In genomic region chr8:106337852-106338521, GRCm38 (mm10) we compare ENCODE assay signal across 8 mouse cellular contexts. TPM values are rescaled to one million over a fixed set of nuclear protein-coding genes. Genes with fewer than 3 reads are reported as not detected.
A peak's percentile ranks its signal among the peaks of the same experiment; 100 is the strongest.
DNase-seq lines count a peak whose midpoint lies in the region; ATAC-seq lines count a peak whose summit lies in the region.

Smpd3 (minus strand) TSS chr8:106337988.

- peak; percentile 99 for DNase-seq in adrenal gland, adult (ENCODE audit: inconsistent age in 2 of 2, low spot score in 1 of 2)
- DNase-seq in embryo, embryonic 10.5 days (ENCODE audit: low spot score): peak; percentile 99
- DNase-seq in gastrocnemius, postnatal 14 days: peak; percentile 98
- DNase-seq in left cerebral cortex, postnatal 10 days (ENCODE audit: extremely low spot score in 1 of 2, low spot score in 2 of 2): peak; percentile 99 to 100
- DNase-seq in right cerebral cortex, postnatal 25 days: peak; percentile 99
- DNase-seq in urinary bladder, postnatal 4 days (ENCODE audit: low spot score in 2 of 2): peak; percentile 98

- intact Hi-C loops in gastrocnemius, postnatal 14 days (cut with DNase I; ENCODE audit: low total_unique reads): loop anchor here (10.0 kb wide), 1 partner anchor 67 kb away; no protein-coding TSS in a partner anchor
- intact Hi-C loops in left cerebral cortex, postnatal 10 days (cut with DNase I): loop anchor here (5.0 kb wide), 2 partner anchors 64 to 66 kb away; no protein-coding TSS in a partner anchor

- peak; percentile 100 for ATAC-seq in inflammation-experienced regulatory T-cells, adult 6 months
- ATAC-seq in megakaryocyte-erythroid progenitor cell, adult 5-6 weeks (replicated peaks; ENCODE audit: low FRiP score, low TSS enrichment, poor library complexity, severe bottlenecking): peak; percentile 100

RNA-seq across cellular contexts. Expression of gene Smpd3, which starts in this region (rescaled TPM):
- total RNA-seq in gastrocnemius, postnatal 14 days (2021): 1 to 10 TPM; 1.4 TPM
- polyA plus RNA-seq in inflammation-experienced regulatory T-cells, adult 6 months (2017; shearing (Covaris generic)): not detected
- 100 to 1,000 TPM; 122 to 127 TPM for total RNA-seq in left cerebral cortex, postnatal 10 days (2021)
- total RNA-seq in megakaryocyte-erythroid progenitor cell, adult 5-6 weeks (2014; fragmentation: Nextera tagmentation): 0.07 TPM in 1 of 2 replicates, not detected in the other
- not detected in 2 replicates for total RNA-seq in megakaryocyte-erythroid progenitor cell, adult 5-6 weeks (2017)

Comparison
In these comparisons a context has a peak if more than half of its experiments do, and no peak if none do; other contexts are left out.
1. Peak in every context shown above with its lines: DNase-seq and ATAC-seq.
2. RNA of gene Smpd3 (total RNA-seq): 122 to 127 TPM in left cerebral cortex, postnatal 10 days; 1.4 TPM in gastrocnemius, postnatal 14 days and 0.07 TPM in megakaryocyte-erythroid progenitor cell, adult 5-6 weeks; every median in the first group is over 10 times any median in the second.
3. Peak in ATAC-seq in inflammation-experienced regulatory T-cells, adult 6 months; RNA of the gene not detected or under 1 TPM.
4. Peak in ATAC-seq in megakaryocyte-erythroid progenitor cell, adult 5-6 weeks; RNA of the gene not detected or under 1 TPM.